Mouse (Mus musculus) R1 (cell line): ENCODE results near the gene Evi2b.

ENCODE experiments used
- DNase-seq: peaks from one replicate; pipeline ENCODE4 v3.0.0-alpha.2; 2018; ENCODE audit warnings: low read depth, low spot score

Gene Evi2b

GRCm38 (mm10) chr11:79523560-79524309 lies at the start of gene Evi2b:
Evi2b (minus strand) TSS chr11:79523762.
- DNase-seq = no peak

GRCm38 (mm10) chr11:79570319-79570718 lies 46.8 kb upstream of the Evi2b start:
- DNase-seq = no peak

- no peak for DNase-seq
Measured at GRCm38 (mm10) chr11:79568197-79568911, 44.8 kb upstream of the Evi2b start.

DNA sequence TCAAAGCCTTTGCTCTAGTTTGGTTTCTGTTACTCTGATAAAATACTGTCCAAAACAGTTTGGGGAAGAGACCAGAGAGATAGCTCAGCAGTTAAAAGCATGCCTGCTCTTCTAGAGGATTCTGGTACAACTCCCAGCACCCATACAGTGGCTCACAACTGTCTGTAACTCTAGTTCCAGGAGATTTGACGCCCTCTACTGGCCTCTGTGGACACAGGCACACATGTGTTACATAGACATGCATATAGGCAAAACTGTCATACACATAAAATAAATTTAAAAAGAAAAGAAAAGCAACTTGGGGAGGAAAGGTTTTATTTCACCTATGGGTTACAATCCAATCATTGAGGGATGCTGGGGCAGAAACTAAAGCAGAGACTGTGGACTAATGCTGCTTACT lies 43.4 kb upstream of the Evi2b start:
- peak; percentile 25 for DNase-seq

- no peak for DNase-seq
Measured at GRCm38 (mm10) chr11:79563493-79563892, 39.9 kb upstream of the Evi2b start.

GRCm38 (mm10) chr11:79560536-79560935 lies 37.0 kb upstream of the Evi2b start:
- no peak for DNase-seq

DNA sequence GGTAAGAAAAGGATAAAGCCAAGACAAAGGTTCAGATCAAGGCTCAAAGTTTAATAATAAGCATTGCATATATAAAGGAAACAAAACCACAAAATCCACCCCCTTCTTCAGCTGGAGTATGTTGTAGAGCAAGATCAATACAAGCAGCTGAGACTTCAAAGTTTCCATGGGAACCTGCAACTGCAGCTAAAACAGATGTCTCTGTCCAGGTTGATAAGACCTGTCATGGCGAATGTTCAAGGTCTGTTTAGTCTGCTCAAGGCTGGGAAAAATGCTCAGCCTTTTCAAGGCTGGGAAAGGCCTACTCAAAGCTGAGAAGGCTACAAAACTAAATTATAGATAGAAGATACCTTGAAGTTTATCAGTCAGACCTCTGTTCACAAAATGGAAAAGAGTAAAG lies 29.1 kb upstream of the Evi2b start:
- no peak for DNase-seq

GRCm38 (mm10) chr11:79536293-79536692 lies 12.7 kb upstream of the Evi2b start:
- DNase-seq = no peak

DNA sequence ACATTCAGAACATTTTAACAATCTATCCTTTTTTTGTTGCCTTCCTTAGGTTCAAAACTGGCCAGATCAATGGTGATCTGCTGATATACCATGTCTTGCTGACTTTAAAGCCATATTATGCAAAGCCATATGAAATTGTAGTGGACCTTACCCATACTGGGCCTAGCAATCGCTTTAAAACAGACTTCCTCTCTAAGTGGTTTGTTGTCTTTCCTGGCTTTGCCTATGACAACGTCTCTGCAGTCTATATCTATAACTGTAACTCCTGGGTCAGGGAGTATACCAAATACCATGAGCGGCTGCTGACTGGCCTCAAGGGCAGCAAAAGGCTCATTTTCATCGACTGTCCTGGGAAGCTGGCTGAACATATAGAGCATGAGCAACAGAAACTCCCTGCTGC lies 12.0 kb upstream of the Evi2b start:
- DNase-seq = no peak

DNA sequence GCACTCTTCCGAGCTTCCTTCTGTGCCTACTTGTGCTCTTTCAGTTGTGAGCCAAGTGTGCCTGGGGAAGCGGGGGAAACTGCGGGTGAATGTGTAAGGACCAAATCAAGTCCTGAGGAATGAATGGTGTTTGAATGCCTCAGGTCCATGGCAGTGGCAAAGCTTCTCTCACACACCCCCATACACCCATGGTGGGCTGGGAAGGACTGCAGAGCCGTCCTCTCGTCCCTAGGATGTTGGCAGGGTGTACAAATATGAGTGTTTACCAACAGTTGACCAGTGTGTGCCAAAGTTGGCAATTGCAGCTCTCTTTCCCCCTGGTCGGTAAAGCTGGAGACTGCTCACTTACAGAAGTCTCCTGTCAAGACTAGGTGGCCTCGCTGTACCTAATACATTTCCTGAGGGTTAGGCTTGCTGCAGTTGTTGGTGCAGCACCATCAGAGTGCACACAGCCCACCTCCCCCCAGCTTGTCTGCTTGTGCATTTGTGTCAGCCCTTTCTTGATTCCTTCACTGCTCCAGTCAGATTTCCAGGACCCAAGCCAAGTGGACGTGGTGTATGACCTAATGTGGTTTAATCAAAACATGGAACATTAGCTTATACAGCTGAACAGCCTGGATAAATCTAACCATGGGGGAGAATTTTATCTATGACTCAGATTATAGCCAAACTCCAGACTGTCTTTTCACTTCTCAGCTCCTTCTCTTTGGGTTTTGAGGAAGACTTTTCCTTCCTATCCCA lies 10.6 kb upstream of the Evi2b start:
- no peak for DNase-seq

DNA sequence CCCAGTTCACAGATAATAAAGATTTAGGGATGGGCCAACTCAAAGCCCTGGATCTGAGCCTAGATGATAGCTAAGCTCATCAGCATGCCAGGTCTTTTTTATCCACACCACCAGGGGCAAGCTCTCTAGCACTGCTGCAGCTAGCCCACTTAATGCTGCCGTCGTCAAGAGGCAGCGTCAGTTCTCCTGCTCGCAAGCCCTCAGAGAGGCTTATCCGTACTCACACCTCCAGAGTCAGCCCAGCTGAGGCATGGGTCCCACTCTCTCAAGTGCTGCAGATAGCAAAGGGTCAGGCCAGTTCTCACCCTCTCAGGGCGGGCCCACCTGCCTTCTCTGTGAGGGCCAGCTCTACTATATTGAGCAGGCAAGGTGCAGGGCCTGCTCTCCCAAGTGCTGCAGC lies 9.7 kb upstream of the Evi2b start:
- no peak for DNase-seq

DNA sequence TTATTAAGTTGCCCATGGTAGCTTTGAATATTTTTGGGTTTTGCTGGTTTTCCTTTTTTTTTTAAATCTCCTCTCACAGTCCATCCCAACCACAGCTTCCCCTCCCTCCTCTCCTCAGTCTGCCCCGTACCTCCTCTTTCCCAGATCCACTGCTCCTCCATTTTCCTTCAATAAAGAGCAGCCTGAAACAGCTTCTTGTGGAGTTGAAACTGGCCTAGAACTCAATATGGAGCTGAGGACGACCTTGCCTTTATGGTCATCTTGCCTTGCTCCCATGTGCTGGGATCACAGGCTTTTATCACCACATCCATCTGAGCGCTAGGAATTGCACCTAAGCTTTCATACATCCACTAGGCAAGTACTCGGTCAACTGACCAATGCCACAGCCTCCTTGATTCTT lies 7.9 kb upstream of the Evi2b start:
- DNase-seq = no peak

DNA sequence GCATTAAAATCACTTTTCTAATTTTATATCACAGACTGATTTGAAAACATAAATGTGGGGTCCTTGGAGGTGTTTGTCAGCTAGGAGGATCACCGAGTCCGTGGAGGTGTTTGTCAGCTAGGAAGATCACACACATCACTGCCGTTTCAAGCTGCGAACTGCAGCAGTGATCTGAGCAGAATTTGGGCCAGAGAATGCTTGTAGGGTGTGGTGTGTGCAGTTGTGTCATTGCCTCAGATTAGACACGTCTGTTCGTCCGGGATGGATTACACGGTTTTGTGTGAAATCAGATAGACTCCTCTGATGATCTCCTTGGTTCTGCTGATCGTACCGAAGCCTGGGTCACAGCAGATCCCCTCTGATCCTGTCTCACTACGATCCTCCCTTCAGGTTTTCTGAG lies 7.2 kb upstream of the Evi2b start:
- DNase-seq = no peak

- no peak for DNase-seq
Measured at GRCm38 (mm10) chr11:79530333-79530761, 6.8 kb upstream of the Evi2b start, which contains the start of the genes Evi2 and Evi2a. Evi2 (minus strand) TSS chr11:79530589. Evi2a (minus strand) TSS chr11:79530609.

- DNase-seq = no peak
Measured at GRCm38 (mm10) chr11:79529736-79530135, 6.2 kb upstream of the Evi2b start.

- DNase-seq = no peak
Measured at GRCm38 (mm10) chr11:79529226-79529625, 5.7 kb upstream of the Evi2b start.

GRCm38 (mm10) chr11:79528601-79529000 lies 5.0 kb upstream of the Evi2b start:
- no peak for DNase-seq

- DNase-seq = no peak
Measured at GRCm38 (mm10) chr11:79527739-79528384, 4.3 kb upstream of the Evi2b start.

DNA sequence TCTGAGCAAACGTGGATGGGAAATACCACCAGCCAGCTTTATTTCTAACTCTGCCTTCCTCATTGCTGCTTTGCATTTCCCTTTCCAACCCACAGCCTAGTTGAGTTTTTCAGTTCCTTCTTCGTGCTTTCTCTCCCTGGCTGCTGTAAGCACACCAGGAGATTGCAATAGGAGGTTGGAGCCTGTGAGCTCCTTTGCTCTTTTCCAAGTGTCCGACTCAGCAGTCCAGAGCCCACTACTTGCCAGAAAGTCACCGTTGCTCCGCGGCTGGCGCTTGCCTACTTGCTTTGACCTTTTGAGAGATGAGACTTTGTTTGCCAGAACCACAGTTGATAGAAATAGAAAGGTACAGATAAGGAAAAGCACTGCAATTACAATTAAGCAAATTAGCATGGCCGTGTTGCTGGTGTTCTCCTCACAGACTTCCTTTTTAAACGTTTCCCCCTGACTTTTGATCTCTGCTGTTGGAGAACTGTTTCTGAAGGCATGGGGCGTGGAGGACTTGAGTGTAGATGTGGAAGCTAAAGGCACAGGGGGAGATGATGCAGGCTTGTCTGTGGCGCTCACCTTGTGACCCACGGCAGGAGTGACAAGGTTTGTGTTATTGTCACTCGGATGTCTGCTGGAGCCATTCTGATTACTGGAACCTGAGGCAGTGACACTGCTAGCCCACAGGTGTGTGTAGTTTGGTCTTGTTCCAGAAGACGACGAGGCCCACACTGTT lies 3.6 kb upstream of the Evi2b start:
- DNase-seq = no peak

DNA sequence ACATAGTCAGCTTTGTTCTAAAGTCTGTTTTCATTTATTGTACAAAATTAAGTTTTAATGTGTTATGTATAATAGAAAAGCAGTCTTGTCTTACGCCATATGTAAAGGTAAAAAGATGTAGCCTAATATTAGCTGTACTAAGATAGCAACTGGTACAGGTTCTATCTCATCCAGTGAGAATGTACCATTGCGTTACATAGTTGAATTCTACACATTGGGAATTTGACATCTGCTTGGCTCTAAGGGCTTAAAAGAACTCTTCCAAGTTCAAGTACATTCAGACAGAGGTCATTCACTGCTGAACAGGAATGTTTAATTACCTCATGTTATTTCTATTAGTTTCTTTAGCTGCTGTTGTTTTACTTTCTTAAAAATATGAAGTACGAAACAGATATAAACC lies 3.0 kb upstream of the Evi2b start:
- no peak for DNase-seq

- no peak for DNase-seq
Measured at GRCm38 (mm10) chr11:79524310-79524575, 681 bp upstream of the Evi2b start.
